Mouse (Mus musculus) R1 (cell line): Measurements from ENCODE around the gene 4930455H04Rik.

ENCODE experiments used
- DNase-seq: peaks from one replicate; pipeline ENCODE4 v3.0.0-alpha.2; 2018; ENCODE audit warnings: low read depth, low spot score

4930455H04Rik gene

GRCm38 (mm10) chr3:116966800-116967199, 1.3 kb upstream of the 4930455H04Rik start:
- DNase-seq: no peak

- DNase-seq: no peak
These were observed 631 bp upstream of the 4930455H04Rik start for GRCm38 (mm10) chr3:116967436-116967835.

DNA sequence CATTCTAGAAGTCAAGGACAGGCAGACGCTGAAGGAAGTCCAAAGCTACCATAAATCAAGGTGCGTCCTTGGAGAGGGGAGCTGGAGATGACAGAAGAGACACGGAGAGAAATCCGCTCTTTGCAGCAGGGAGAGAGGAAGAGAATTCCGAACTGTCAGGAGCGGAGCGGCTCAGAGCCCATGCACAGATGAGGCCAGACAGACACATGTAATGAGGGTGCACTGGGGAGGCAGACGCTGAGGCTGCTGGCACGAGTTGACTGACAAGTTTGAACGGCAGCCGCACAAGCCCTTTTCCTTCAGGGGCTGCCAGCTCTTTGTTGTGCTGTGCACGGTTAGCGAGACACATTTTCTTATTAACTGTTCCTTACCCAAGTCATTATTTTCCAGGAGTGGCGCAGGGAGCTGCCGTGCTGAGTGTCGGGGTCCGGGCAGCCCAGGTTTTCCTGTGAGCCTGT, 502 bp downstream of the 4930455H04Rik start, which contains the start of gene Palmd:
Palmd (minus strand) TSS at position 448 of the 458 bp plus-strand sequence.
- peak; percentile 46 for DNase-seq

DNA sequence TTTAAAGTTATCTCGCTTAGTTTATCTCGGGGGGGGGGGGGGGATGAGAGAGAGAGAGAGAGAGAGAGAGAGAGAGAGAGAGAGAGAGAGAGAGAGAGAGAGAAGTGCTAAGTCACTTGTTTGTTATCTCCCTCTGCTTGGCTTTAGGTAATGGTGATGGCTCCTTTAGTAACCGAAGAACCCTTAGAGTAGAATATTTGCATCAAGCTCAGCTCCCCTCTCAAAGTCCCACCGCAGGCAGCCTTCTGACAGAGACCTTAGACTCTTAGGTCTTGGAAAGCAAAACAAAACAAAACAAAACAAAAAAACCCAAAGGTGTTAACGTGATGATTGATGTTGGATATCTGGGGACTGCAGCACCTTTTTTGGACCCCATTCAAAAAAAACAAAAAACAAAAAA, 936 bp downstream of the 4930455H04Rik start:
- DNase-seq: no peak

DNA sequence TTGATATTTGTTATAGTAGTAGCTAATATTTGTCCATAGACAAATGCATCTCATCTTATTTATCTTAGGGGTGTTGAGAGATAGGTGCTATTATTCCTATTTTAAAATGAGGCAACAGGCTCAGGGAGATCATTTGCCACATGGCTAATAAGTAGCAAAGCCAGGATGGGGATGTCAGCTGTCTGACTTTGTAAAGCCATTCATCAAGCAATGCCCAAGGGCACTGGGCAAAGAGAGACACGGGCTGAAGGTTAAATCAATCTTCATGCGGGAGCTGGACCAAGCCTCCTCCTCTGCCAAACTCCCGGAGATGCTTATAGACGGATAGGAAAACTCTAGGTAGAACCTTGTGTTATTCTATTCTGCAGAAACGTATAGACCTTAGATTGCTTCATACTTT, 1.7 kb downstream of the 4930455H04Rik start:
- no peak for DNase-seq

- DNase-seq: no peak
These were observed 13.9 kb downstream of the 4930455H04Rik start for GRCm38 (mm10) chr3:116981811-116982575.

DNA sequence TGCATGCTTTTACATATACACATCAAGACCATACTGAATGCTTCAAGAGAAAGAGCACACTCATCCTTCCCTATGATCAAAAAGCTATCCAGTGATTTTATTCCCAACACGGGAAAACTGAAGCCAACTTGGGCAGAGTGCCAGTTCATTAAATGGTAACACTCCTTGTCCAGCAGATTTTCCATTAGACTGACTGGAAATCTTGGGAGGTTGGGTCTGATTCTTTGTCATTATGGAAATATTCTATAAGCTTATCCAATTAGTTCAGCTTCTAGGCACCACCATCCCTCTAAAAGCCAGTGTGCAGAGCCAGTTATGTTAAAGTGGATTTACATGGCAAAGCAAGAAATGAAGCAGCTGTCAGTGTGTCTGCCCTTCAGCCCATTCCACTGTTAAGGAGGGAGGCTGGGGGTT, 17.0 kb downstream of the 4930455H04Rik start:
- no peak for DNase-seq

GRCm38 (mm10) chr3:116985741-116986140, 17.7 kb downstream of the 4930455H04Rik start:
- DNase-seq: no peak

- DNase-seq: no peak
These were observed 18.4 kb downstream of the 4930455H04Rik start for GRCm38 (mm10) chr3:116986451-116986850.

DNA sequence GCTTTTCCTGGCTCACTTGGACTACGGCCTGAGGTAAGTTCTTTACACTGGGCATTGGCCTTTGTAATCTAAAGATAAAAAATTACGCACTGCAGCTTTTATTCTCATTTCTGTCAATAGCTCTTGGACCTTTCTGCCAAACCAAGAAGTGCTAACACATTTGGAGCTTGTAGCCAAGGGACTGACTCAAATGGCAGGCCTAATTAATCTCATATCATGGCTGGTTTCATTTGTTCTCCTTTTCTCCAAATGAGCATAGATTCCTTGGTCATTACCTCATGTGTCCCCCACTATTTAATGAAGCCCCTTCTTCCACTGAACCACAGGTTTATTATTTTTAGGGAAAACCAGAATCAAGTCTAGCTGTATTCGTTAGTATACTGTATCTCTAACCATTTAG, 20.2 kb downstream of the 4930455H04Rik start:
- DNase-seq: no peak

DNA sequence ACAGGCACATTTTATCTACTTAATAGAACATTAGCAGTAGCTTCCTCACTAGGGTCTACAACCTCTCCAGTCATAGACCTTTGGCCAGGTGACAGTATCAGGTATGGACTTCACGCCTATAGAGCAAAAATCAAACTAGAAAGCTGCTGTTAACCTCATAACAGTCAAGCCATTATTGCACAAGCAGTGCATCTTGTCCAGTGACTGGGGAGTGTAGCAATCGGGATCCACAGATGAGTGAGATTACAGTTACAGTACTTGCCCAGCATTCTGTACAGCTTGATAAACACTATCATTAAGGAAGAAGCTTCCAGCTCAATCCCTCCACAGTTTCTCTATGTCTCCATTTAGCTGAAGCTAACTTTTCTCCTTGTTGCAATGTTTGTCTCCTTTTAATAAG, 23.1 kb downstream of the 4930455H04Rik start:
- no peak for DNase-seq

DNA sequence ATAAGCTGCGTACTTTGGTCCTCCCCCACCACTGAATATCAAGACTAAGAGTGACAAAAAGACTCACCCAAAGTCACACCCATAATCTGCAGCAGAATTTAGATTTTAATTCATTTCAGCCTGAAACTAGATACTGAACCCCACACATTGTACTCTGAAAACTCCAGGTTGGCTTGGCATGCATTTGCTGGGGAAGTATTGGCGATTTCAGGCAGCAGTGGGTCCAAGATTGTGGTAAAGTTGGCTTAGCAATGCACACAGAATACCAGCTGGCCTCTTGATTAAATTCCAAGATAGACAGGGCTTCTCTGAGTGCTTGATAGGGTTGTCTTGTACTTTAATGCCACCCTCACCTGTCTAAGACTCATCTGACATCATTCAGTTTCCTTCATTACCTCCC, 24.9 kb downstream of the 4930455H04Rik start:
- DNase-seq: no peak

DNA sequence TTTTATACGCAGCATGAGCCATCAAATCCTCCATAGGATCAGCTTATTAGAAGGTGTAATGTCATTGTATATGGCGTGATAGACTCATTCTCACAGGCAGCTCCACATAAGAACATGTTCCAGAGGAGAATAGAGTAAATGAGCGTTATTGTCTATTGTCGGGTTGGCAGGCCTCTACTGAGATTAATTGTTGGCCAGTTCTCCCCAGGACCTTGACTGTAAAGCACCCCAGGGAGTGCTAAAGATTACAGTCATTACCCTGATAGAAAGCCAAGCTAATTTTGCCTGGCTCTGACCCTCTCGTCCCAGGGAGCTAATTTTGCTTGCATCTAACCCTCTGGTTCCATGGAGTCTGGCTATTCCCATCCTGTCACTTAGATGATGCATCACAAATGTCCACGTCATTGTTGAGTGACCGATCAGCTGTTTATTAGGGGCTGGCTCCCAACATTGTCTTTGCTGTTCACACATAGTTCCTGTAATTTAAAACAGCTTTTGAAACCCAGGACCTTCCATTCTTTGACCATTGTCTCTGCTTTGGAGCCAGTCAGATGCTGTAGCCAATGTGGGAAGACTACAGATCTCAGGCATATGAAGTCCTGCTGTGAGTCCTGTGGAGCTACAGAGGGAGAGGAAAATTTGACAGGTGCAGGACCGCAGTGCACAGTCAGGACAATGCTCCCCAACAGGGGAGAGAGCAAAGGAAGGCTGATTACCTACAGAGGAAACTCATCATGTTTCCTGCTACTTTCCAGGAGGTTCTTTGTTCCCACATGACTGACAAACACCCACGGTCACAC, 33.8 kb downstream of the 4930455H04Rik start:
- DNase-seq: no peak

- DNase-seq: no peak
These were observed 35.3 kb downstream of the 4930455H04Rik start for GRCm38 (mm10) chr3:117003379-117003778.

GRCm38 (mm10) chr3:117006636-117007035, 38.6 kb downstream of the 4930455H04Rik start:
- no peak for DNase-seq

DNA sequence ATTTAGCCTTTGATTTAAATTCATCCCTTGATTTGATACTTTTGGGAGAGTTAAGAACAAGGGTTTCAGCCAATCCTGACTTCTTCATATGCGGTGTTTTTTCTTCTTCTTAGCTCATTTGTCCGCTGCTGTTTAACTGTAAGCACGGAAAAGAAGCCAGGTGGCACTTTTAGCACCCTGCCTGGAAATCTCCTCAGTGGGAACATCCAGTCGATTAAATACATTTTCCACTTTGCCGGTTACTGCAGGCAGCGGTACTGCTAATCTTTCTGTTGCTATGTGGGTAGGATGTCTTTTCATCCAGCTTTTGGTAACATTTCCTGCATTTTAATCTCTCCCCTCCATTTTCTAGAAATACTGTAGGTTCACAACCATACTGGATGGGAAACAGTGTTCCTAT, 39.3 kb downstream of the 4930455H04Rik start:
- no peak for DNase-seq

GRCm38 (mm10) chr3:117010182-117010581, 42.1 kb downstream of the 4930455H04Rik start:
- DNase-seq: no peak

- no peak for DNase-seq
These were observed 52.3 kb downstream of the 4930455H04Rik start for GRCm38 (mm10) chr3:117020319-117020718.

DNA sequence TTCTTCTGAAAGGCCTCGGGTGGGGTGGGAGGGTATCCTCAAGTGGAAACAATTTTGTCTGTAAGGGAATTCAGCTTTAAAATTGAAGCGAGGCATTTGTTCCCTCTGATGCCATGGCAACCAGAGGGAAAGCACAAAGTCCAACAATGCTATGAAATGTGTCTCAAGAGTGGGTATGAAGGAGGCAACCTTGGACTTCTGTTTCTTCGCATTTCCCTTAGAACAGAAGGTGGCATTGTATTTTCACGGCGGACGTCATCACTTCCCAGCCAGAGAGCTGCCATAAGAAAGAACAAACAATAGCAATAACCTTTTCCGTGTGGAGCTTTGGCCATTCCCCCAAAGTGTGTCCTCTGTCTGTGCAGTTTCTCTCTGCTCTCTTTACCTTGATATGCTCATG, 53.8 kb downstream of the 4930455H04Rik start:
- no peak for DNase-seq

- no peak for DNase-seq
These were observed 56.0 kb downstream of the 4930455H04Rik start for GRCm38 (mm10) chr3:117024111-117024510.

GRCm38 (mm10) chr3:117024557-117024956, 56.5 kb downstream of the 4930455H04Rik start:
- DNase-seq: no peak

- no peak for DNase-seq
These were observed 57.4 kb downstream of the 4930455H04Rik start for GRCm38 (mm10) chr3:117025421-117025820.
